10 mouse cellular contexts compared by ENCODE assay signal in the genomic region with DNA sequence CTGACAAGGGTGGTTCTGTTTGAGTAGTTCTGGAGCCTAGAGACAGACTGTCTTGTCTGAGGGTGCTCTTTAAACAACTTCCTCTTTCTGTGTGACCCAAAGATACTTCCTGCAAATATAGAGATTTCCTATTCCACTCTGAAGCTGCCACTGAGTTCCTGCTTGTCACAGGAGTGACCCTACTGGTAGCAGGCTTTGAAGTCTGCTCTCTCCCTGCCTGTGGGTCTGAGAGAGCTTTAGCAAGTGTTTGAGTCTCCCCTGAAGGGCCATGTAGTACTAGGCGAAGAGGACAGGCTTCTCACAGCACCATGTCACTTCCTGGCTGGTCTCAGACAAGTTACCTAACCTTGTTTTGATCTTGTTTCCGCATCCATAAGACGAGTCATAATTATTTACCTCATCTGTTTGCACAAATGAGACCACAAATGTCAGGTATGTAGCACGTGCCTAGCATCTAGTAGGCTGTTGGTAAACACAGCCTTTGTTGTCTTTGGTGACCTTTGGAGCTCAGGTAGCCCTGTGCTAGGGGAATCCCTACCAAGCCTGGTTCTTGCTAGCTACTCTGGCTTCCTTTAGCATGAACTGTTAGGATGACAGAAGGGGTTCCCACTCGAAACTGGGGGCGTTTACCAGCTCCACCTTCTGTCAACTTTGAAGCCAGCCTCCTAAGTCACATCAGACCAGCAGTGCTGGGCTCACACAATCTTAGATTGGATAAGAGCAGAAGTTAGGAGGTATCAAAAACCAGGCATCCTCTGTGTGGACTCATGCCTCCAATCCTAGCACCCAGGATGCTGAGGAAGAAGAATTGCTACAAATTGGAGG. TPM values are rescaled to one million over a fixed set of nuclear protein-coding genes. Genes with fewer than 3 reads are reported as not detected.
DNase-seq lines count a peak whose midpoint lies in the region; ATAC-seq and TF ChIP-seq lines count a peak whose summit lies in the region.
"Had no signal": no experiment of that assay in that cellular context is flagged by ENCODE, and none has a peak within 500 bp of the region (broad histone marks: within the 10 kb centered on the region; RNA-seq: fewer than 3 reads in every experiment).

No protein-coding gene starts in this region.

- TF ChIP-seq POLR2A in thymus, adult 2 months (IDR thresholded peaks at IDR 0.05; ENCODE audit: control insufficient read depth, extremely low read depth, insufficient read depth, low read length, poor library complexity): no peak

- H3K9ac ChIP-seq in hindbrain, embryonic 16.5 days (ENCODE audit: low read depth, low read length): no peak overlapping the region
- H3K9ac ChIP-seq: forebrain, embryonic 15.5 days had no signal

- H3K27me3 ChIP-seq in thymus, adult 2 months (ENCODE audit: control insufficient read depth, insufficient read depth, low read length): no peaks in the 10 kb centered on the region
- peaks cover 1% of the 10 kb centered on the region for H3K27me3 ChIP-seq in hindbrain, embryonic 16.5 days (replicated peaks; ENCODE audit: control insufficient read depth, insufficient read depth, low read length)
- H3K27me3 ChIP-seq: forebrain, embryonic 15.5 days had no signal

- H3K27ac ChIP-seq in thymus, adult 2 months (ENCODE audit: control insufficient read depth, insufficient read depth, low read length): peak overlapping the region; percentile 41
- no peak overlapping the region for H3K27ac ChIP-seq in hindbrain, embryonic 16.5 days (ENCODE audit: low read depth, low read length)
- H3K27ac ChIP-seq: forebrain, embryonic 15.5 days had no signal

- no peak overlapping the region for H3K4me2 ChIP-seq in hindbrain, embryonic 16.5 days (ENCODE audit: low read length)
- H3K4me2 ChIP-seq: forebrain, embryonic 15.5 days had no signal

- DNase-seq in frontal cortex, postnatal 10 days (ENCODE audit: low spot score in 2 of 2): no peak
- no peak for DNase-seq in thymus, adult 2 months
- DNase-seq in thymus, postnatal 4 days: no peak
- peak; percentile 36 for DNase-seq in lung, postnatal 25 days (ENCODE audit: low spot score)
- DNase-seq in heart, postnatal 36 days: no peak
- DNase-seq in left cerebral cortex, adult 8-10 months (ENCODE audit: low spot score in 2 of 2): no peak
- DNase-seq: heart, postnatal 14 days had no signal

- no peaks in the 10 kb centered on the region for H3K9me3 ChIP-seq in hindbrain, embryonic 16.5 days (ENCODE audit: control insufficient read depth, low read length)
- H3K9me3 ChIP-seq: forebrain, embryonic 15.5 days had no signal

- no peak for TF ChIP-seq CTCF in thymus, adult 2 months (IDR thresholded peaks at IDR 0.05; ENCODE audit: borderline replicate concordance, control insufficient read depth, extremely low read depth, insufficient read depth, low read length, poor library complexity)

- ATAC-seq in frontal cortex, adult (ENCODE audit: low TSS enrichment): peak; percentile 41; the same call in 1 of the 2 replicates
- ATAC-seq in hindbrain, embryonic 16.5 days: no peak
- ATAC-seq: forebrain, embryonic 15.5 days had no signal

- H3K36me3 ChIP-seq in thymus, adult 2 months (ENCODE audit: control insufficient read depth, insufficient read depth, low read length): peaks cover 18% of the 10 kb centered on the region
- H3K36me3 ChIP-seq in hindbrain, embryonic 16.5 days (ENCODE audit: control insufficient read depth, insufficient read depth, low read length): peaks cover 4% of the 10 kb centered on the region

- 0 out of 2 replicates have a peak, but pooled peaks cover 3% of the 10 kb centered on the region for H3K4me1 ChIP-seq in thymus, adult 2 months (replicated peaks; ENCODE audit: control insufficient read depth, insufficient read depth, low read length)
- no peaks in the 10 kb centered on the region for H3K4me1 ChIP-seq in hindbrain, embryonic 16.5 days (ENCODE audit: control insufficient read depth, insufficient read depth, low read depth, low read length)
- H3K4me1 ChIP-seq: forebrain, embryonic 15.5 days had no signal

- intact Hi-C loops in heart, postnatal 36 days (cut with DNase I): no loop called here

- H3K4me3 ChIP-seq in thymus, adult 2 months (ENCODE audit: control insufficient read depth, insufficient read depth, low read length): no peak overlapping the region
- no peak overlapping the region for H3K4me3 ChIP-seq in hindbrain, embryonic 16.5 days (ENCODE audit: low read length)
- H3K4me3 ChIP-seq: forebrain, embryonic 15.5 days had no signal

- WGBS in thymus, adult 2 months: 54% methylated on average over 6 of the region's 6 CpGs
- 92% methylated on average over 6 of the region's 6 CpGs for WGBS in hindbrain, embryonic 16.5 days

RNA-seq across cellular contexts. Expression of gene Prss8, which starts 7.2 kb away (rescaled TPM):
- 5.4 and 6.9 TPM in 2 replicates for polyA plus RNA-seq in thymus, adult 2 months (2012; rRNA removed)
- total RNA-seq in heart, postnatal 36 days (2021): not detected
- total RNA-seq in left cerebral cortex, adult 8-10 months (2022): under 1 TPM in 2 of 4 experiments, not detected in 2; 0.33 to 0.82 TPM
- polyA plus RNA-seq in hindbrain, embryonic 16.5 days (2015; fragmentation: Nextera tagmentation; extraction: Ambion mirVana): 0.50 TPM in 2 replicates

RNA-seq across cellular contexts. Expression of gene Kat8, which starts 10.3 kb away (rescaled TPM):
- 25.5 and 29.4 TPM in 2 replicates for polyA plus RNA-seq in thymus, adult 2 months (2012; rRNA removed)
- 10 to 100 TPM; 13.8 to 16.1 TPM for total RNA-seq in heart, postnatal 36 days (2021)
- total RNA-seq in left cerebral cortex, adult 8-10 months (2022): 10 to 100 TPM; 25.3 to 33.8 (median 27.6) TPM
- 42.1 and 42.3 TPM in 2 replicates for polyA plus RNA-seq in hindbrain, embryonic 16.5 days (2015; fragmentation: Nextera tagmentation; extraction: Ambion mirVana)

RNA-seq across cellular contexts. Expression of gene Bckdk, which starts 18.8 kb away (rescaled TPM):
- 94.9 and 103 TPM in 2 replicates for polyA plus RNA-seq in thymus, adult 2 months (2012; rRNA removed)
- 100 to 1,000 TPM; 113 to 120 TPM for total RNA-seq in heart, postnatal 36 days (2021)
- 10 to 100 TPM; 39.4 to 47.5 (median 44.3) TPM for total RNA-seq in left cerebral cortex, adult 8-10 months (2022)
- 67.1 and 72.5 TPM in 2 replicates for polyA plus RNA-seq in hindbrain, embryonic 16.5 days (2015; fragmentation: Nextera tagmentation; extraction: Ambion mirVana)

RNA-seq across cellular contexts. Expression of gene Prss36, which starts 23.9 kb away (rescaled TPM):
- polyA plus RNA-seq in thymus, adult 2 months (2012; rRNA removed): 10.3 and 15.8 TPM in 2 replicates
- 1 to 10 TPM; 7.9 to 8.1 TPM for total RNA-seq in heart, postnatal 36 days (2021)
- 1 to 10 TPM; 6.2 to 9.2 (median 8.0) TPM for total RNA-seq in left cerebral cortex, adult 8-10 months (2022)
- polyA plus RNA-seq in hindbrain, embryonic 16.5 days (2015; fragmentation: Nextera tagmentation; extraction: Ambion mirVana): 14.3 and 14.9 TPM in 2 replicates

RNA-seq across cellular contexts. Expression of gene Vkorc1, which starts 27.2 kb away (rescaled TPM):
- polyA plus RNA-seq in thymus, adult 2 months (2012; rRNA removed): 56.9 and 75.1 TPM in 2 replicates
- total RNA-seq in heart, postnatal 36 days (2021): 10 to 100 TPM; 22.1 to 22.6 TPM
- 10 to 100 TPM; 18.5 to 31.2 (median 25.2) TPM for total RNA-seq in left cerebral cortex, adult 8-10 months (2022)
- 70.5 and 75.2 TPM in 2 replicates for polyA plus RNA-seq in hindbrain, embryonic 16.5 days (2015; fragmentation: Nextera tagmentation; extraction: Ambion mirVana)
